Mouse (Mus musculus) bone marrow macrophage, adult 2 months (primary cell): ENCODE data around the gene Nuak1. TPM values are rescaled to one million over a fixed set of nuclear protein-coding genes. Genes with fewer than 3 reads are reported as not detected.

Experiments
- H3K27ac ChIP-seq: 2 replicates; pipeline ENCODE4 v1.5.1; 2012; ENCODE audit warnings: low read depth, low read length; ENCODE audit not compliant: insufficient read depth
- H3K4me1 ChIP-seq: 2 replicates; pipeline ENCODE4 v1.6.1; 2012; ENCODE audit warnings: low read length; ENCODE audit not compliant: control insufficient read depth, insufficient read depth
- H3K4me3 ChIP-seq: 2 replicates; pipeline ENCODE4 v1.5.1; 2012; ENCODE audit warnings: mild to moderate bottlenecking, low read length, moderate library complexity; ENCODE audit not compliant: insufficient read depth
- CTCF ChIP-seq: IDR thresholded peaks from 2 replicates; pipeline ENCODE4 v1.5.1; 2012; ENCODE audit warnings: low read depth, mild to moderate bottlenecking, low read length, moderate library complexity
- POLR2A ChIP-seq: IDR thresholded peaks from 2 replicates; pipeline ENCODE4 v1.6.1; 2012; ENCODE audit warnings: mild to moderate bottlenecking, low read depth, low read length, borderline replicate concordance
- polyA plus RNA-seq: library from polyadenylated mRNA; stranded (reverse); fragments of >200 nt; gene quantifications from 2 replicates; pipeline ENCODE4 v1.2.4, GENCODE M21; 2012; ENCODE audit not compliant: missing spikeins, insufficient read depth, insufficient read length

Nuak1 gene
- polyA plus RNA-seq, 1 experiment, result 13.4 TPM

- Histone ChIP-seq H3K4me3 (no peak overlapping the region), H3K27ac (no peak overlapping the region), H3K4me1 (peaks cover 1% of the 10 kb centered on the region)
- no peak for TF ChIP-seq POLR2A
- no peak for TF ChIP-seq CTCF
Observed at GRCm38 (mm10) chr10:84324018-84324417, 116.4 kb downstream of the Nuak1 start.

Other genes starting within 250 kb of the Nuak1 start
- gene Ckap4, start 93.5 kb upstream of the Nuak1 start, polyA plus RNA-seq, result 19.2 and 19.9 TPM in 2 replicates
- 53.1 and 57.5 TPM in 2 replicates for gene Tcp11l2, start 136.0 kb upstream of the Nuak1 start, polyA plus RNA-seq
- 11.1 and 15.4 TPM in 2 replicates for gene Polr3b, start 181.7 kb upstream of the Nuak1 start, polyA plus RNA-seq